Mouse (Mus musculus): ENCODE results near the gene Bach1.

- no peak for TF ChIP-seq CTCF (IDR thresholded peaks at IDR 0.05)
- TF ChIP-seq EP300 (IDR thresholded peaks at IDR 0.05; ENCODE audit: insufficient read depth, low read depth, low read length), result no peak
- TF ChIP-seq POLR2A (IDR thresholded peaks at IDR 0.05; ENCODE audit: insufficient read depth, low read depth, low read length), result no peak
These were observed 30.7 kb upstream of the Bach1 start for GRCm38 (mm10) chr16:87668002-87668401.
